Mouse (Mus musculus) cerebellum, adult (tissue): ENCODE data around the gene Grap2.

Experiments used
- ATAC-seq: cut with Nextera tagmentation; 2 replicates; pipeline ENCODE4 v1.9.2; 2017; ENCODE audit warnings: mild to moderate bottlenecking, moderate library complexity, mixed read lengths; ENCODE audit not compliant: insufficient number of reproducible peaks, low FRiP score, low TSS enrichment

Gene Grap2

GRCm38 (mm10) chr15:80674700-80675099 lies 102.3 kb downstream of the Grap2 start:
- ATAC-seq, result no peak

GRCm38 (mm10) chr15:80679515-80680215 lies 107.3 kb downstream of the Grap2 start:
- ATAC-seq, result 0 out of 2 replicates have a peak, but pooled peaks have one; percentile 40

GRCm38 (mm10) chr15:80680347-80681030 lies 108.1 kb downstream of the Grap2 start:
- ATAC-seq, result no peak

GRCm38 (mm10) chr15:80681466-80681881 lies 109.1 kb downstream of the Grap2 start:
- ATAC-seq, result no peak

GRCm38 (mm10) chr15:80682343-80682742 lies 109.9 kb downstream of the Grap2 start:
- no peak for ATAC-seq

- ATAC-seq, result no peak
Observed at GRCm38 (mm10) chr15:80683151-80683550, 110.8 kb downstream of the Grap2 start.

GRCm38 (mm10) chr15:80683990-80684389 lies 111.6 kb downstream of the Grap2 start:
- no peak for ATAC-seq

- no peak for ATAC-seq
Observed at GRCm38 (mm10) chr15:80684786-80685602, 112.6 kb downstream of the Grap2 start.

GRCm38 (mm10) chr15:80685603-80685895 lies 113.2 kb downstream of the Grap2 start:
- no peak for ATAC-seq

GRCm38 (mm10) chr15:80688536-80688935 lies 116.1 kb downstream of the Grap2 start:
- no peak for ATAC-seq

- no peak for ATAC-seq
Observed at GRCm38 (mm10) chr15:80693492-80693891, 121.1 kb downstream of the Grap2 start.

GRCm38 (mm10) chr15:80694125-80694910 lies 121.9 kb downstream of the Grap2 start:
- ATAC-seq, result no peak

GRCm38 (mm10) chr15:80697564-80697963 lies 125.2 kb downstream of the Grap2 start:
- ATAC-seq, result no peak

GRCm38 (mm10) chr15:80701481-80702257 lies 129.3 kb downstream of the Grap2 start:
- no peak for ATAC-seq
